Mouse (Mus musculus) small intestine, adult 2 months (tissue): ENCODE measurements around the gene Mia2.

Experiments used
- CTCF ChIP-seq: fragments of 200-500 bp; IDR thresholded peaks from 2 replicates; pipeline ENCODE4 v1.5.1; 2012; ENCODE audit warnings: low read depth, mild to moderate bottlenecking, control low read depth, inconsistent platforms, low read length, moderate library complexity, mixed read lengths; ENCODE audit not compliant: insufficient replicate concordance, insufficient read length; ENCODE audit errors: extremely low read depth
- POLR2A ChIP-seq: fragments of 200-500 bp; IDR thresholded peaks from 2 replicates; pipeline ENCODE4 v1.6.1; 2012; ENCODE audit warnings: low read depth, mild to moderate bottlenecking, control low read depth, inconsistent platforms, low read length, moderate library complexity

GRCm38 (mm10) chr12:59107926-59108325 lies 12.3 kb downstream of the Mia2 start:
- no peak for TF ChIP-seq CTCF
- TF ChIP-seq POLR2A, result no peak
